Mouse (Mus musculus): ENCODE measurements around the gene Csrnp2.

Gene Csrnp2

GRCm38 (mm10) chr15:100478351-100478750 is 16.9 kb downstream of the Csrnp2 start:
- peak; percentile 41 for DNase-seq (ENCODE audit: low read depth, low spot score)

DNA sequence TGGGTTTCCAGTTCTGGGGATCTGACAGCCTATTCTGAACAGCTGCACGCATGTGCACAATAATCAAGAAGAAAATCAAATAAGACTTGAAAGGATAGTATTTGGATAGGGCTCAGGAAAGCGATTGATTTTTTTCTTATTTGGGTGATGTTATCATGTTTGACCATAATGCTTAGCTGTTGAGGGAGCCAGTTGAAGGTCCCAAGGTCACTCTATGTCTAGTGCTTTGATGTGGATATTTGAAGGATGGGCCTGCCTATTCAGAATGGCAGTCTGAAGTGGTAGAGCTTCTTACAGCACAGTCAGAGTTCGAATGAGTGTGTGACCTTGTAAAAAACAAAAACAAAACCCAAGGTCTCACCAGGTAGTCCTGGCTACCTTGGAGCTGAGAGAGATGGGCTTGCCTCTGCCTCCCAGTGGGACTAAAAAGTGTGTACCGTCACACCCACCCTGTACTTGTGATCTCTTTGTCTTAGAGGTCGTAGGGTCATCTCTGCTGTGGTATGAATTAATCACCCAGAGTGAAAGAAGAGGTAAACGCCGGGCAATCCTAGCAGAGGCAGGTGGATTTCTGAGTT is 21.3 kb downstream of the Csrnp2 start:
- peak; percentile 99 for DNase-seq (ENCODE audit: low read depth, low spot score)

DNA sequence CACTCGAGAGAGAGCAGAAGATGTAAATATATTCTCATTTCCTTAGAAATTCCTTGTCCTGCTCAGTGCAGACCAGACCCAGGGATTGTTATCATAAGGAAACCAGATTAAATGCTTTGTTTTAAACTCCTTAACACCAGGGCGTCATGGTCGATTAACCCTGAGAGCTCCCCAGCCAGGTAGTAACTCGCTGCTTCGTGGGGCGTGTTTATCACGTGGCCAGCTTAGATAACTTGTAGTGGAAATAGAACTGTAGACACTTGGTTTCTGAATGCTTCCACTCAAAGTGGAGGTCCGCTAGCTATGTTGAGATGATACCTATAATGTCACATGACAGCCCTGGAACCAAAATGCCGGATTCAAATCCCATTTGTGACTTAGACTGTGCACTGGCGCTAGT is 25.3 kb downstream of the Csrnp2 start:
- DNase-seq (ENCODE audit: low read depth, low spot score), result no peak

- DNase-seq (ENCODE audit: low read depth, low spot score), result no peak
Observed at GRCm38 (mm10) chr15:100469189-100469545, 26.1 kb downstream of the Csrnp2 start.

GRCm38 (mm10) chr15:100468295-100469188 is 26.7 kb downstream of the Csrnp2 start, which contains the start of gene Letmd1:
Letmd1 (plus strand) TSS chr15:100469023.
- DNase-seq (ENCODE audit: low read depth, low spot score), result peak; percentile 90

- no peak for DNase-seq (ENCODE audit: low read depth, low spot score)
Observed at GRCm38 (mm10) chr15:100467738-100468137, 27.6 kb downstream of the Csrnp2 start.

DNA sequence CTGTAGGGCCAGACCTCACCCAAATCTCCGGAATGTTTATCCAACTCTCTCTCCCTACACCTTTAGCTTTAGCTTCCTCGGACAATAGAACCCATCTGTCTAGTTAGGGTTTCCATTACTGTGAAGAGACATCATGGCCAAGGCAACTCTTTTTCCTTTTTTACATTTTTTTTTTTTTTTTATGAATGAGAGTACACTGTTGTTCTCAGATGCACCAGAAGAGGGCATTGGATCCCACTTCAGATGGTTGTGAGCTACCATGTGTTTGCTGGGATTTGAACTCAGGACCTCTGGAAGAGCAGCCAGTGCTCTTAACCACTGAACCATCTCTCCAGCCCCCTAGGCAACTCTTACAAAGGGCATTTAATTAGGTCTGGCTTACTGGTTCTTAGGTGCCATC is 29.9 kb downstream of the Csrnp2 start:
- DNase-seq (ENCODE audit: low read depth, low spot score), result no peak

DNA sequence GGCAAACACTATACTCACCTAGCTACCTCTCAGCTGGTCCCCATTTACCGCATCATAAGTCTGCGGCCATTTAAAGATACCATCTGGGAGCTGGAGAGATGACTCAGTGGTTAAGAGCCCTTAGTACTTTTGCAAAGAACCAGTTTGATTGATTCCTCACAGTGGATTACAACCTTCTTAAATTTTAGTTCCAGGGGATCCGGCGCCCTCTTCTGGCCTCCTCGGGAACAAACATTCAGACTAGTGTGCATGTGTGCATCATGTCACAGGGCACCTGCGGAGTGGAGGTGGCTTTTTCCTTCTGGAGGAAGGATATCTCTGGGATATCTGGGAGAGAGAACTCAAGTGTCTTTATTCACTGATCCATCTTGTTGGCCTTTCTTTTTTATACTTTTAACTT is 31.6 kb downstream of the Csrnp2 start:
- DNase-seq (ENCODE audit: low read depth, low spot score), result peak; percentile 74

DNA sequence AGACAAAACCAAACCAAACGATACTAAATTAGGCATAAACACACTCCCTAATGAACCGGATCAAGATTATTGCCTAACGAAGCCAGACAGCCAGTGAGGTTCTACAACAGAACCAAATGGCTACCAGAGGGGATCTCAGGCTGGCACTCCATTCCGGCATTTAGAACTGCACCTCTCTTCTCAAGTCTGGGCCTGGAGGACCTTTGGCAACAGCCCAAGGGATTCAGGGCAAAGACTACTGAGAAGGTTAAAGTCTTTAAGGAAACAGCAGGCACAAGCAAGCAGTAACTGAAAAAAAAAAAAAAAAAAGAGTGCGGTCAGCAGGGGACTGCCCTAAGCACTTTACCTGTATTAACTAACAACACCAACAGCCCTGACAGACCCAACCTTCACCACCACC is 33.2 kb downstream of the Csrnp2 start:
- DNase-seq (ENCODE audit: low read depth, low spot score), result no peak

GRCm38 (mm10) chr15:100461646-100462045 is 33.6 kb downstream of the Csrnp2 start:
- DNase-seq (ENCODE audit: low read depth, low spot score), result no peak

- peak; percentile 79 for DNase-seq (ENCODE audit: low read depth, low spot score)
Observed at GRCm38 (mm10) chr15:100460942-100461341, 34.3 kb downstream of the Csrnp2 start.

- peak; percentile 94 for DNase-seq (ENCODE audit: low read depth, low spot score)
Observed at GRCm38 (mm10) chr15:100458055-100458454, 37.2 kb downstream of the Csrnp2 start.

GRCm38 (mm10) chr15:100457340-100457739 is 37.9 kb downstream of the Csrnp2 start:
- peak; percentile 95 for DNase-seq (ENCODE audit: low read depth, low spot score)

DNA sequence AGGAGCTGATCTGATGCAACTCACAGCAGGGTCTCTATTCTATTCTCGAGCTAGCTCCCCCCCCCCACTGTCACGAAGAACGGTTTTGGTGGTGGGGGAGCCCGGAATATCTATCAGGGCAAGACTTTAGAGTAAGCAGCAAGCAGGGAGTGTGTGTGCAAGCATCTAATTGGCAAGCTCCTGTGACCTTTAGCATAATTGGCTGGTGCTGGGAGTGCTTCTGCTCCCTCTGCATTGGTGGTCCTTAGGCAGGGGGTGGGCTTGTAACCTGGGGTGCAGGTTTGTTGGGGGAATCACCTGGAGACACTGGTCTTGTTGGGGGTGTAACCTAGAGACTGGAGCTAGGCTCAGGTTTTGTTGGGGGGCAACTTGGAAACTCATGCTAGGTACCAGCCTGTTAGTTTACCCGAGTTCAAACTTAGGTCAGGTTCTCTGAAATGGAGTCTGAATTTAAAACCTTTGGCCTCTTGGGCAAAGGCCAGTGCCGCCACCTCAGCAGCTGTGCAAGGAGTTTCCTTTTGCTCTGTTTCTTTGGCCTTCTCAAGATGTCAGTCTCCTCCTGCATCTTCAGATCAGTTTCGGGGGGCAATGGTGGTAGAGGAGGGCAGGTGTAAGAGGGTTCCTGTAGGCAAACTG is 38.8 kb downstream of the Csrnp2 start:
- DNase-seq (ENCODE audit: low read depth, low spot score), result no peak

GRCm38 (mm10) chr15:100452486-100452885 is 42.8 kb downstream of the Csrnp2 start:
- DNase-seq (ENCODE audit: low read depth, low spot score), result peak; percentile 77

DNA sequence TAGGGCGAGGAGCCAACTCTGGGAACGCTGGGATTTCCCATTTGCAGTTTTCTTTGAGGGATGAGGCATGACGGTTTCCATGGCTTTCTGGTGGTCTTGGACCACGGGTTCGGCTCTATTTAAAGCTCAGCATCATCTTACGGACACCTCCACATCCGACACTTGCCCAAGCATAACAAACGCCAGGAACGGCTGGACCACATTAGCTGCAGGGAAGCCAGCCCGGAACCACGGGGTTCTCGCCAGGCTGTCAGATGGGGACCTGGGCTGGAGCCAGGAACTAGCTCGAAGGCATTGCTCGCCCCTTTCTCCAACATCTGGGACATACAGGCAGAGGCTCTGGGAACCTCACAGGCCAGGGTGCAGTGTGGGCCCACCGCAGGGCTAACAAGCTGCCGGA is 44.0 kb downstream of the Csrnp2 start:
- no peak for DNase-seq (ENCODE audit: low read depth, low spot score)

DNA sequence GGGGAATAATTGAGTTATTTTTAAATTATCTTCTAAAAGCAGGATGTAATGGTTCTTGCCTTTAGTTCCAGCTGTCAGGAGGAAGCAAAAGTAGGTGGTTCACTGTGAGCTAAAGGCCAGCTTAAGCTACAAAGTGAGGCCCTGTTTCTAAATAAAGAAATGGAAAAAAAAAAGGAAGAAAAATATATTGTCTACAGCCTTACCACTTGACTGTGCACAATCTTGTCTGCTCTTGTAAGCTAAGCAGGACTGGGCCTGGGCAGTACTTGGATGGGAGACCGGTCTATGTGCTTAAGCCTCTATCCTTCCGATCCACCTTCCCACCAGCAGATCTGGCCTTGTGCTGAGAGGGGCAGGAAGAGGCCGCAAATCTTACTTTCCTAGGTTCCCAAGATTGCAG is 45.8 kb downstream of the Csrnp2 start:
- no peak for DNase-seq (ENCODE audit: low read depth, low spot score)

GRCm38 (mm10) chr15:100448572-100448971 is 46.7 kb downstream of the Csrnp2 start:
- DNase-seq (ENCODE audit: low read depth, low spot score), result peak; percentile 65

DNA sequence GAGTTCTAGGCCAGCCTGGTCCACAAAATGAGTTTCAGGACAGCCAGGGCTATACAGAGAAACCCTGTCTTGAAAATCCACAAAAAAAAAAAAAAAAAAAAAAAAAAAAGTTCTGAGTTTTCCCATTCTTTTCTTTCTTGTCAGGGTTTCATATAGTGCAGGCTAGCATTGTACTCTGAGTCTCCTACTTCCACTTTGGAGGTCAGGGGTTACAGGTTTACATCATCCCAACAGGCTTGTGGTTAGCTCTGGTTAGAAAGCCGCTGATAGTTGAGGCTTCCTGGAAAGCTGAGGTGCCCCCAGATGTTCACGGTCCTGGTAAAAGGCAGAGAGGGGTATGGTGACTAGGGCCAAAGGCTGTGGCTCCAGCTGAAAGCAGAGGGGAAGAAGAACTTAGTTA is 48.4 kb downstream of the Csrnp2 start:
- no peak for DNase-seq (ENCODE audit: low read depth, low spot score)

GRCm38 (mm10) chr15:100443126-100443922 is 52.0 kb downstream of the Csrnp2 start:
- DNase-seq (ENCODE audit: low read depth, low spot score), result peak; percentile 72

DNA sequence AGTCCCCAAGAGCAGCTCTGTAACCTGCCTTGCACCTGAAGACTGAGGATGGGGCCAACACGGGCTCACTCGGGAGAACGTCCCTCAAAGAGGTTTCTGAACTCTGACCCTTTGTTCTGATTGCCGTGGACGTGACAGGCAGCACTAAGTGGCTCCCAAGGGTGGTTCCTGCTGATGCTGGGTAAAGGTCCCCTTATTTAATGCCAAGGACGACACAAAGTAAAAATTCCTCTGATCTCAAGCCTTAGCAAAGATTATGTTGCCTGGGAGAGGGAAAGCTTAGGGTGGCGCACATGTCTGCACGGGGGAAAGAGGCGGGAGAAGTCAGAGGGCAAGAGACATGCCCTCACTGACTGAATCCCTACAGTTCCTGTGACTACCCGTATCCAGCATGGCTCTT is 58.8 kb downstream of the Csrnp2 start:
- DNase-seq (ENCODE audit: low read depth, low spot score), result no peak

- DNase-seq (ENCODE audit: low read depth, low spot score), result no peak
Observed at GRCm38 (mm10) chr15:100436112-100436511, 59.2 kb downstream of the Csrnp2 start.

Data from ES-CJ7 (cell line).